Mouse (Mus musculus) embryonic facial prominence, embryonic 10.5 days (tissue): ENCODE data around the gene Med13l. TPM values are rescaled to one million over a fixed set of nuclear protein-coding genes. Genes with fewer than 3 reads are reported as not detected.

ENCODE experiments used
- DNase-seq: peaks from one replicate; pipeline ENCODE4 v3.0.0-alpha.2; 2017; ENCODE audit warnings: low spot score
- H3K27ac ChIP-seq: fragments of 300-500 bp; sonication (generic); replicated peaks from 2 replicates; pipeline ENCODE4 v1.5.1; 2016; ENCODE audit warnings: mild to moderate bottlenecking
- H3K27me3 ChIP-seq: fragments of 300-500 bp; sonication (generic); replicated peaks from 2 replicates; pipeline ENCODE4 v1.6.1; 2016; ENCODE audit warnings: low read depth, mild to moderate bottlenecking; ENCODE audit not compliant: poor library complexity, severe bottlenecking
- H3K36me3 ChIP-seq: fragments of 300-500 bp; sonication (generic); replicated peaks from 2 replicates; pipeline ENCODE4 v1.6.1; 2016; ENCODE audit warnings: mild to moderate bottlenecking, moderate library complexity
- H3K4me1 ChIP-seq: fragments of 300-500 bp; sonication (generic); 2 replicates; pipeline ENCODE4 v1.6.1; 2016
- H3K4me3 ChIP-seq: fragments of 300-500 bp; sonication (generic); 2 replicates; pipeline ENCODE4 v1.5.1; 2016; ENCODE audit warnings: mild to moderate bottlenecking, moderate library complexity
- H3K9me3 ChIP-seq: fragments of 300-500 bp; sonication (generic); 2 replicates; pipeline ENCODE4 v1.6.1; 2016; ENCODE audit warnings: mild to moderate bottlenecking
- WGBS: fragments of 180-500 bp; shearing (Covaris S2); methylation state at CpG from one replicate; pipeline ENCODE4 v1.1.7; 2016; 5-methylcytosine and 5-hydroxymethylcytosine counted together
- polyA plus RNA-seq: library from polyadenylated mRNA; unstranded; fragments of >200 nt; fragmentation: Nextera tagmentation; extraction: Ambion mirVana; gene quantifications from 2 replicates; pipeline ENCODE4 v1.2.1, GENCODE M21; 2016

Gene Med13l
- polyA plus RNA-seq, 1 experiment from 2014 or later = 11.6 TPM

DNA sequence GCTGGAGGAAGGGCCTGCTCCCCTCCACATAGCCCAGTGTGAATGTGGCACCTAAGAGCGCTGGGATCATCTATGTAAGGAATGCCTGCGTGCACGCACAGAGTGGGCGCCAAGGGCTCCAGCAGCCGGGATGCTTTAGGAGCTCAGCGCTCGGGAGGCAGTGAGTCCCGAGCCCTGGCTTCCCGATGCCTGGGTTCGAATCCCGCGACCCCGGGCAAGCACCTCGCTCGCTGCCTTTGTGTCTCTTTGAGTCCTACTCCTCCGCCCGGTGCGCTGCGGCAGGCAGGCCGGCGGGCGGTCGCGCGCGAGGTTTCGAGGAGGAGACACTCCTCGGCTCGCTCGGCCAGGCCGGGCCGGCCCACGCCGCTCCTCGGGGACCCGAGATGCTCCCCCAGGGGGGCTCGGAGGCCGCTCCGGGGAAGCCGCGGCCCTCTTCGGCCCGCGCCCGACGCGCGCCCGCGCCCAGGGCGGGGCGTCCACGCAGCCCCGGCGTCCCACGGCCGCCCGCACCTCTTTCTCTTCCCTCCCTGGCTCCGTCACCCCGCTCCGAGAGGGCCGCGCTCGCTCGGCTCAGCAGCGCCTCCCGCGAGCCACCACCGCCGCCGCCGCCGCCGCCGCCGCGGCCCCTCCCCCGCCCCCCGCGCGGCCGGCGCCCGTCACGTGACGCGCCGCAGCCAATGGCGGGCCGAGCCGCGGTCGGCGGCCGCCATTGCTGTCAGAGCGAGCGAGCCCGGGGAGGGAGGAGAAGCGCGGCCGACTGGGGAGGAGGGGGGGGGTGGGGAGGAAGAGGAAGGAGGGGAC is 695 bp upstream of the Med13l start:
- peaks cover 59% of the 10 kb centered on the region for H3K4me1 ChIP-seq
- peaks cover 27% of the 10 kb centered on the region for H3K27me3 ChIP-seq
- peak overlapping the region; percentile 98 for H3K27ac ChIP-seq
- peak overlapping the region; percentile 88 for H3K4me3 ChIP-seq
- no peaks in the 10 kb centered on the region for H3K36me3 ChIP-seq
- WGBS = under 1% methylated on average over 83 of the region's 101 CpGs
- H3K9me3 ChIP-seq = peaks cover 5% of the 10 kb centered on the region; the same call in 1 of the 2 replicates
- peak; percentile 92 for DNase-seq

- peaks cover 17% of the 10 kb centered on the region for H3K27me3 ChIP-seq
- no peaks in the 10 kb centered on the region for H3K36me3 ChIP-seq
- DNase-seq = peak; percentile 60
- H3K27ac ChIP-seq = peak overlapping the region; percentile 98
- H3K4me1 ChIP-seq = peaks cover 66% of the 10 kb centered on the region
- H3K4me3 ChIP-seq = peak overlapping the region; percentile 88
- WGBS = under 1% methylated on average over 59 of the region's 59 CpGs
- no peaks in the 10 kb centered on the region for H3K9me3 ChIP-seq
Observed at GRCm38 (mm10) chr5:118561086-118561987, 858 bp downstream of the Med13l start.

DNA sequence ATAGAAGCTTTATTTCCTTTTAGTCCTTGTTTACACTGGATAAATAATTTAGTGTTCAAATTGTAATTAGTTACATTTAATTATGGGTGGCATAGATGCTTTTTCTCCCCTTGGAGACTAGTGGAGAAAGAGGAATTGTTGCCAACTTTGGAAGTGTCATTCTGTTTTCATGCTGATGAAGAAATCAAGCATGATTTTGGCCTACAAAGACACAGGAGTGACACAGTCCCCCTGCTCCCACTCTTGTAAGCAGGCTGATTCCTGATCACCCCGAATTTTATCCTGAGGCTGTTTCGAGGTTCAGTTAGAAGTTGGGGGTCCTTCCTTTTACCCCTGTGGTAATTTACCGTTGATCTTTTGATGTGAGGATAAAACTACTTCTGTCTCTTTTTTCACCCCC is 1.7 kb downstream of the Med13l start:
- 33% methylated on average over 3 of the region's 3 CpGs for WGBS
- Histone ChIP-seq H3K27me3 (peaks cover 8% of the 10 kb centered on the region), H3K36me3 (no peaks in the 10 kb centered on the region), H3K9me3 (no peaks in the 10 kb centered on the region), H3K27ac (no peak overlapping the region), H3K4me1 (peaks cover 68% of the 10 kb centered on the region), H3K4me3 (peak overlapping the region; percentile 88)
- DNase-seq = no peak

DNA sequence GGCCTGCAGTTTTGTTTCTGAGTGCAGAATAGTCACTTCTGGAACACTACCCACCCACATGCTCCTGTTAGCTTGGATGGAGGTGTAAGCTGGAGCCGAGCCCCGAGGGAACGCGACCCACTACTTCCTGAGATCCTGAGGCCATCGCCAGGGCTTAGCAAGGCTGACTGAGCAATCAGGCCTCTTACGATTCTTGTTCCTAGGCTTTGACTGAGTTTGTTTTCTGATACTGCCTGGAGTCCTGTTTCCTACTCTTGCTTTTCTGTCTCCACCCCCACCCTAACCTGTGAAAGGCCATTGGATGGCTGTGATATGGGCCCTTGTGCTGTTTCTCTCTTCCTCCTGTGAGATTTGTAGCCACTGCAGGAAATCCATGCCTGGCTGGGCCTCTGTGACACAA is 3.1 kb downstream of the Med13l start:
- Histone ChIP-seq H3K36me3 (no peaks in the 10 kb centered on the region), H3K9me3 (no peaks in the 10 kb centered on the region), H3K27ac (no peak overlapping the region), H3K27me3 (no peaks in the 10 kb centered on the region; the same call in 1 of the 2 replicates), H3K4me1 (peaks cover 81% of the 10 kb centered on the region), H3K4me3 (peak overlapping the region; percentile 23; the same call in 1 of the 2 replicates)
- DNase-seq = peak; percentile 22
- 16% methylated on average over 6 of the region's 6 CpGs for WGBS

GRCm38 (mm10) chr5:118567395-118567794 is 6.9 kb downstream of the Med13l start:
- no peaks in the 10 kb centered on the region for H3K36me3 ChIP-seq
- H3K27ac ChIP-seq = no peak overlapping the region
- no peaks in the 10 kb centered on the region for H3K9me3 ChIP-seq
- 20% methylated on average over 7 of the region's 7 CpGs for WGBS
- H3K4me3 ChIP-seq = peak overlapping the region; percentile 8; the same call in 1 of the 2 replicates
- no peaks in the 10 kb centered on the region for H3K27me3 ChIP-seq
- DNase-seq = no peak
- peaks cover 99% of the 10 kb centered on the region for H3K4me1 ChIP-seq

GRCm38 (mm10) chr5:118569017-118569416 is 8.5 kb downstream of the Med13l start:
- Histone ChIP-seq H3K4me1 (peaks cover 95% of the 10 kb centered on the region), H3K9me3 (no peaks in the 10 kb centered on the region), H3K27ac (no peak overlapping the region)

DNA sequence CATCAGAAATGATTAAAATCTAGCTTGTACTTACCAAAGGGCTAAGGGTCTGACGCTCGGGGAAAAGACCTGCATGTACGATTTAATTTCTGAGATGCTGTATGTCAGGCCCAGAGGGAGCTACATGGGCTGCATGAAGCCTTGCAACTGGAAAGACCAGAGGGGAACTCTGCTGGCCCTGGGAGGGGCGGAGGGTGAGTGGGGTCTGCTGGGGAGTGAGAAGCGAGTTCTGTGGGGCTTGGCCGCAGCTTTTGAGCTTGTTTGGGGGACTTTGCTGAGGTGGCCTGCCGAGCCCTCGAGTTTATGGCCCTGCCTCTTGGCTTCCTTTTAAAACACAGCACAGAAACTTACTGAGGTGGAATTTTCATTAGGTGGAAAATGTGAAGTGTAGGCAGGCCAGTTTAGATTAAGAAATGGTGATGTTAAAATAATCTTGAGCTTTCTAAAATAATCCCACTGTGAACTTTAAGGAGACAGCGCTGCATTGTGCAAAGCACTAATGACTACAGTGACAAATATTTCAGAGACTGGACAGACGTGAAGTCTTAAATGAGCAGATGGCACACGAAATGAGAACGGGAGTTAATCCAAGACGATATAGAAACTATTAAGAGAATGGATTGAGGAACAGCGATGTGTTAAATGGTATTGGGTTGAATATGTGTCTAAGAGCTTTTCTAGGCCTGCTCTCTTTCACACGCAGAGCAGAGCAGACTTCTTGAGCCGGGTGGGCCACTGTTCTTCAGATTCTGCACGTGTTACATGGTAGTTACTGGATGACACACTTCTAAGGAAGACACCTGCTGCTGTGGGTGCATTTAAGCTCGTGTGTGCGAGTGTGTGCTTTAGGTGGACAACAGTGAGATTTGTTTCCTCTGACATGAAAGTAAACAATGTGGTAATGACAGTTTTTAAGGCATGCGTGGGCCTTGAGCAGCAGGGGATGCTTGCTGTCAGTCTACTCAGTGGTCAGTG is 9.4 kb downstream of the Med13l start:
- no peak overlapping the region for H3K4me3 ChIP-seq
- no peaks in the 10 kb centered on the region for H3K36me3 ChIP-seq
- H3K27ac ChIP-seq = no peak overlapping the region
- H3K9me3 ChIP-seq = no peaks in the 10 kb centered on the region
- no peak for DNase-seq
- WGBS = 71% methylated on average over 20 of the region's 20 CpGs
- H3K27me3 ChIP-seq = no peaks in the 10 kb centered on the region
- peaks cover 95% of the 10 kb centered on the region for H3K4me1 ChIP-seq

More at GRCm38 (mm10) chr5:118569017-118569416, 8.5 kb downstream of the Med13l start:
- Histone ChIP-seq H3K27me3 (no peaks in the 10 kb centered on the region), H3K36me3 (no peaks in the 10 kb centered on the region), H3K4me3 (no peak overlapping the region)
- no peak for DNase-seq
- 41% methylated on average over 3 of the region's 3 CpGs for WGBS

- Histone ChIP-seq H3K4me3 (no peak overlapping the region), H3K4me1 (peaks cover 91% of the 10 kb centered on the region), H3K9me3 (no peaks in the 10 kb centered on the region), H3K27me3 (no peaks in the 10 kb centered on the region), H3K27ac (no peak overlapping the region; the same call in 1 of the 2 replicates), H3K36me3 (no peaks in the 10 kb centered on the region)
- no peak for DNase-seq
- WGBS = 48% methylated on average over 4 of the region's 4 CpGs
Observed at GRCm38 (mm10) chr5:118571504-118571903, 11.0 kb downstream of the Med13l start.

DNA sequence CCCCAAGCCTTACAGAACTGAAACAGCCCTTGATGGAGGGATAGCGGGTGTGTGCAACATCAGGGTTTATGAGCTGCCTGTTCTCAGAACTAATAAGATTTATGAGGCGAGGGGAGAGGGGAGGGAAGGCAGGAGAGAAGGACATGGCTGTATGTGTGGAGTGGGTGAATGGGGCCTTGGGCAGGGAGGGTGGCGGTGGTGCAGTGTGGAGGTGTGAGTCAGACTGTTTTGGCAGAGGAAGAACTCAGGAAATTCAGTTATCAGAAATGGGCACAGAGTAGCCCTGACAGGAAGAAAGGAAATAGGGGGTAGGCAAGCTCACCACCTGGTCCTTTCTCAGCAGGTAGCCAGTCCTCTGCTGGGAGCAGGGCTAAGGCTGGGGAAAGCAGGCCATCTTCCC is 13.8 kb downstream of the Med13l start:
- no peaks in the 10 kb centered on the region for H3K27me3 ChIP-seq
- H3K4me3 ChIP-seq = no peak overlapping the region
- DNase-seq = no peak
- peaks cover 80% of the 10 kb centered on the region for H3K4me1 ChIP-seq
- no peaks in the 10 kb centered on the region for H3K36me3 ChIP-seq
- H3K27ac ChIP-seq = no peak overlapping the region
- 84% methylated on average over 3 of the region's 3 CpGs for WGBS
- H3K9me3 ChIP-seq = no peaks in the 10 kb centered on the region

GRCm38 (mm10) chr5:118574997-118575396 is 14.5 kb downstream of the Med13l start:
- 77% methylated on average over 7 of the region's 7 CpGs for WGBS
- Histone ChIP-seq H3K36me3 (no peaks in the 10 kb centered on the region), H3K27me3 (no peaks in the 10 kb centered on the region), H3K4me3 (no peak overlapping the region), H3K27ac (no peak overlapping the region), H3K4me1 (peaks cover 73% of the 10 kb centered on the region), H3K9me3 (no peaks in the 10 kb centered on the region)
- no peak for DNase-seq

- Histone ChIP-seq H3K27me3 (no peaks in the 10 kb centered on the region), H3K9me3 (no peaks in the 10 kb centered on the region), H3K36me3 (no peaks in the 10 kb centered on the region), H3K4me1 (peaks cover 64% of the 10 kb centered on the region), H3K4me3 (no peak overlapping the region), H3K27ac (no peak overlapping the region)
- no peak for DNase-seq
- 67% methylated on average over 6 of the region's 6 CpGs for WGBS
Observed at GRCm38 (mm10) chr5:118575909-118576308, 15.4 kb downstream of the Med13l start.

DNA sequence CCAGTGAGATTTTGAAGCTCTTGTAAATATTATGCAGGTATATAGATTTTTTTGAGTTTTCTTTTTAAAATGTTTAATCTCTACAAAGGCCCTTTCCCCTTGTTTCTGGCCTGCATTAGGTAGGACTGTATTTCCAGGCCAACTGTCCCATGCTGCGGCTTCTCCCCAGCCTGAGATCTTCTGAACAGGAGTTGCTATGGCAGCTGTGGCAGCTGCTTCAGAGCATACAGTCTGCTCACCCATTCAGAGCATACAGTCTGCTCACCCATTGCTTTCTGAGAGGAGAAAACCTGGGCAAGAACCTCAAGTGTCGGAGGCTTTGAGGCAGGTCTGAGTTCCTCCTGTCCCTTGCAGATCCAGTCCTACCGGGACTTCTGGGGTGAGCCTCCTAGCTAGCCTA is 16.3 kb downstream of the Med13l start:
- Histone ChIP-seq H3K27ac (no peak overlapping the region), H3K9me3 (no peaks in the 10 kb centered on the region), H3K27me3 (no peaks in the 10 kb centered on the region), H3K4me1 (peaks cover 56% of the 10 kb centered on the region), H3K36me3 (no peaks in the 10 kb centered on the region), H3K4me3 (no peak overlapping the region)
- no peak for DNase-seq
- 83% methylated on average over 3 of the region's 3 CpGs for WGBS
